Comparison of ENCODE assay signal across 27 mouse cellular contexts in genomic region chr16:87527553-87528249, GRCm38 (mm10). TPM values are rescaled to one million over a fixed set of nuclear protein-coding genes. Genes with fewer than 3 reads are reported as not detected.
DNase-seq lines count a peak whose midpoint lies in the region; ATAC-seq and TF ChIP-seq lines count a peak whose summit lies in the region.
"Had no signal": no experiment of that assay in that cellular context is flagged by ENCODE, and none has a peak within 500 bp of the region (broad histone marks: within the 10 kb centered on the region; RNA-seq: fewer than 3 reads in every experiment).

No protein-coding gene starts in this region.

- WGBS in kidney, embryonic 15.5 days = 42% methylated on average over 8 of the region's 8 CpGs
- WGBS in midbrain, embryonic 13.5 days = 69% methylated on average over 8 of the region's 8 CpGs
- WGBS in midbrain, postnatal 0 days = 64% methylated on average over 8 of the region's 8 CpGs
- WGBS in embryonic facial prominence, embryonic 10.5 days = 67% methylated on average over 8 of the region's 8 CpGs

- DNase-seq in heart, adult 11 months = peak; percentile 58
- no peak for DNase-seq in heart, postnatal 36 days
- no peak for DNase-seq in kidney, adult 8-10 months
- no peak for DNase-seq in midbrain, postnatal 0 days (ENCODE audit: low spot score)
- DNase-seq in embryonic facial prominence, embryonic 10.5 days (ENCODE audit: low spot score) = no peak
- DNase-seq: adrenal gland, adult 8-10 months; adrenal gland, postnatal 25 days; cerebellum, adult 18-20 months; cerebellum, adult 9-10 months; cerebellum, postnatal 14 days; gastrocnemius, postnatal 25 days; heart, adult 2 months; heart, postnatal 14 days had no signal

- H3K4me1 ChIP-seq in kidney, embryonic 15.5 days = peaks cover 12% of the 10 kb centered on the region; the same call in 1 of the 2 replicates
- peaks cover 6% of the 10 kb centered on the region; the same call in 1 of the 2 replicates for H3K4me1 ChIP-seq in midbrain, embryonic 13.5 days (replicated peaks)
- no peaks in the 10 kb centered on the region; the same call in 1 of the 2 replicates for H3K4me1 ChIP-seq in midbrain, postnatal 0 days (ENCODE audit: insufficient read depth, low read length)
- peaks cover 17% of the 10 kb centered on the region for H3K4me1 ChIP-seq in embryonic facial prominence, embryonic 10.5 days
- H3K4me1 ChIP-seq: embryonic facial prominence, embryonic 13.5 days; forebrain, embryonic 12.5 days; forebrain, embryonic 15.5 days; heart, embryonic 10.5 days had no signal

- H3K27ac ChIP-seq in kidney, embryonic 15.5 days = no peak overlapping the region
- no peak overlapping the region for H3K27ac ChIP-seq in midbrain, embryonic 13.5 days
- H3K27ac ChIP-seq in midbrain, postnatal 0 days (ENCODE audit: low read depth, low read length) = no peak overlapping the region
- peak overlapping the region; percentile 61; the same call in 1 of the 2 replicates for H3K27ac ChIP-seq in embryonic facial prominence, embryonic 10.5 days (replicated peaks)
- H3K27ac ChIP-seq: embryonic facial prominence, embryonic 13.5 days; forebrain, embryonic 12.5 days; forebrain, embryonic 15.5 days; heart, adult 2 months; heart, embryonic 10.5 days; heart, embryonic 13.5 days; hindbrain, embryonic 14.5 days; hindbrain, postnatal 0 days had no signal

- H3K36me3 ChIP-seq in kidney, embryonic 15.5 days = no peaks in the 10 kb centered on the region
- no peaks in the 10 kb centered on the region for H3K36me3 ChIP-seq in midbrain, embryonic 13.5 days
- no peaks in the 10 kb centered on the region for H3K36me3 ChIP-seq in midbrain, postnatal 0 days (ENCODE audit: insufficient read depth, low read length)
- H3K36me3 ChIP-seq in embryonic facial prominence, embryonic 10.5 days (replicated peaks) = no peaks in the 10 kb centered on the region
- H3K36me3 ChIP-seq: embryonic facial prominence, embryonic 13.5 days; forebrain, embryonic 12.5 days; forebrain, embryonic 15.5 days; heart, embryonic 10.5 days; heart, embryonic 13.5 days had no signal

- no peak for TF ChIP-seq CTCF in midbrain, postnatal 0 days (IDR thresholded peaks at IDR 0.05)

- no peak overlapping the region for H3K4me2 ChIP-seq in kidney, embryonic 15.5 days
- H3K4me2 ChIP-seq in midbrain, embryonic 13.5 days (replicated peaks) = no peak overlapping the region
- H3K4me2 ChIP-seq in midbrain, postnatal 0 days (ENCODE audit: low read depth, low read length, poor library complexity, severe bottlenecking) = no peak overlapping the region
- H3K4me2 ChIP-seq: embryonic facial prominence, embryonic 13.5 days; forebrain, embryonic 12.5 days; forebrain, embryonic 15.5 days; heart, embryonic 13.5 days; hindbrain, embryonic 14.5 days had no signal

- H3K9me3 ChIP-seq in kidney, embryonic 15.5 days (replicated peaks) = no peaks in the 10 kb centered on the region
- H3K9me3 ChIP-seq in midbrain, embryonic 13.5 days = no peaks in the 10 kb centered on the region
- no peaks in the 10 kb centered on the region for H3K9me3 ChIP-seq in midbrain, postnatal 0 days (ENCODE audit: low read length)
- no peaks in the 10 kb centered on the region for H3K9me3 ChIP-seq in embryonic facial prominence, embryonic 10.5 days
- H3K9me3 ChIP-seq: embryonic facial prominence, embryonic 13.5 days; forebrain, embryonic 12.5 days; forebrain, embryonic 15.5 days; heart, embryonic 10.5 days; heart, embryonic 13.5 days had no signal

- peak; percentile 59; the same call in 1 of the 2 replicates for ATAC-seq in kidney, embryonic 15.5 days (replicated peaks; ENCODE audit: low FRiP score)
- peak; percentile 30; the same call in 1 of the 2 replicates for ATAC-seq in midbrain, embryonic 13.5 days
- no peak for ATAC-seq in midbrain, postnatal 0 days (ENCODE audit: low FRiP score)
- ATAC-seq in cerebellum, adult (ENCODE audit: insufficient number of reproducible peaks, low FRiP score, low TSS enrichment) = no peak
- ATAC-seq: activated CD4-positive, CD25-positive, alpha-beta regulatory T cell, adult 4 months; forebrain, embryonic 15.5 days; hindbrain, postnatal 0 days had no signal

- no peaks in the 10 kb centered on the region for H3K27me3 ChIP-seq in kidney, embryonic 15.5 days
- H3K27me3 ChIP-seq in midbrain, embryonic 13.5 days = no peaks in the 10 kb centered on the region
- H3K27me3 ChIP-seq in midbrain, postnatal 0 days (ENCODE audit: insufficient read depth, low read length) = no peaks in the 10 kb centered on the region
- H3K27me3 ChIP-seq in embryonic facial prominence, embryonic 10.5 days (replicated peaks; ENCODE audit: low read depth, poor library complexity, severe bottlenecking) = no peaks in the 10 kb centered on the region
- H3K27me3 ChIP-seq: embryonic facial prominence, embryonic 13.5 days; forebrain, embryonic 12.5 days; forebrain, embryonic 15.5 days had no signal

- intact Hi-C loops in heart, postnatal 36 days (cut with DNase I) = no loop called here

- H3K4me3 ChIP-seq in kidney, embryonic 15.5 days (replicated peaks) = no peak overlapping the region
- H3K4me3 ChIP-seq in midbrain, embryonic 13.5 days (replicated peaks) = no peak overlapping the region
- no peak overlapping the region for H3K4me3 ChIP-seq in midbrain, postnatal 0 days (ENCODE audit: low read depth, low read length)
- H3K4me3 ChIP-seq in embryonic facial prominence, embryonic 10.5 days = no peak overlapping the region
- H3K4me3 ChIP-seq: embryonic facial prominence, embryonic 13.5 days; erythroblast, embryonic 14.5 days; forebrain, embryonic 12.5 days; forebrain, embryonic 15.5 days; heart, adult 2 months; heart, embryonic 10.5 days; heart, embryonic 13.5 days had no signal

- H3K9ac ChIP-seq in kidney, embryonic 15.5 days = no peak overlapping the region
- no peak overlapping the region for H3K9ac ChIP-seq in midbrain, embryonic 13.5 days (replicated peaks)
- H3K9ac ChIP-seq in midbrain, postnatal 0 days (replicated peaks; ENCODE audit: low read length, poor library complexity, severe bottlenecking) = no peak overlapping the region
- H3K9ac ChIP-seq: embryonic facial prominence, embryonic 13.5 days; forebrain, embryonic 12.5 days; forebrain, embryonic 15.5 days; heart, embryonic 13.5 days; hindbrain, embryonic 14.5 days had no signal

RNA-seq across cellular contexts. Expression of gene Map3k7cl, which starts 25.4 kb away (rescaled TPM):
- total RNA-seq in heart, postnatal 36 days (2021) = 1 to 10 TPM; 1.9 to 2.1 TPM
- polyA plus RNA-seq in kidney, embryonic 15.5 days (2015; fragmentation: Nextera tagmentation; extraction: Ambion mirVana) = 2.2 and 2.4 TPM in 2 replicates
- not detected in 2 replicates for polyA plus RNA-seq in midbrain, embryonic 13.5 days (2015; fragmentation: Nextera tagmentation; extraction: Ambion mirVana)
- total RNA-seq in midbrain, postnatal 0 days (2014; rRNA removed) = 0.38 TPM in 1 of 2 replicates, not detected in the other
- not detected in 2 replicates for polyA plus RNA-seq in midbrain, postnatal 0 days (2015; fragmentation: Nextera tagmentation; extraction: Ambion mirVana)
- polyA plus RNA-seq in embryonic facial prominence, embryonic 10.5 days (2016; fragmentation: Nextera tagmentation; extraction: Ambion mirVana) = not detected in 2 replicates
- total RNA-seq: ES-E14; hematopoietic stem cell, adult 5-6 weeks had no signal
- polyA plus RNA-seq: activated CD4-positive, CD25-positive, alpha-beta regulatory T cell, adult 4 months; embryonic facial prominence, embryonic 13.5 days; erythroblast, embryonic 14.5 days; forebrain, embryonic 12.5 days; forebrain, embryonic 15.5 days; heart, embryonic 10.5 days had no signal

RNA-seq across cellular contexts. Expression of gene Cct8, which starts 32.0 kb away (rescaled TPM):
- 100 to 1,000 TPM; 167 to 169 TPM for total RNA-seq in heart, postnatal 36 days (2021)
- 479 and 502 TPM in 2 replicates for polyA plus RNA-seq in kidney, embryonic 15.5 days (2015; fragmentation: Nextera tagmentation; extraction: Ambion mirVana)
- polyA plus RNA-seq in midbrain, embryonic 13.5 days (2015; fragmentation: Nextera tagmentation; extraction: Ambion mirVana) = 496 and 514 TPM in 2 replicates
- total RNA-seq in midbrain, postnatal 0 days (2014; rRNA removed) = 142 and 183 TPM in 2 replicates
- 345 TPM in 2 replicates for polyA plus RNA-seq in midbrain, postnatal 0 days (2015; fragmentation: Nextera tagmentation; extraction: Ambion mirVana)
- polyA plus RNA-seq in embryonic facial prominence, embryonic 10.5 days (2016; fragmentation: Nextera tagmentation; extraction: Ambion mirVana) = 691 and 710 TPM in 2 replicates

Comparison
In these comparisons a context has a peak if more than half of its experiments do, and no peak if none do; other contexts are left out.
1. ATAC-seq: peak in kidney, embryonic 15.5 days (single experiment) and midbrain, embryonic 13.5 days (single experiment); none in midbrain, postnatal 0 days (single experiment) and cerebellum, adult (single experiment).